Mouse (Mus musculus) thymus, adult 18-20 months (tissue): Measurements from ENCODE around the gene Igf2bp1.

Source experiments
- DNase-seq, 2 experiments: peaks; one replicate each; pipeline ENCODE4 v3.0.0; 2022; ENCODE audit warnings: mixed read lengths in 2 of 2

Igf2bp1 gene

GRCm38 (mm10) chr11:96005403-96006271, at the start of gene Igf2bp1:
Gene Igf2bp1, minus strand, starts transcription at chr11:96005940.
- DNase-seq, result no peak

GRCm38 (mm10) chr11:96050854-96051253, 45.1 kb upstream of the Igf2bp1 start:
- DNase-seq, result no peak

- DNase-seq, result no peak
Observed at GRCm38 (mm10) chr11:96049939-96050338, 44.2 kb upstream of the Igf2bp1 start.

GRCm38 (mm10) chr11:96047469-96048373, 42.0 kb upstream of the Igf2bp1 start:
- no peak for DNase-seq

- no peak for DNase-seq
Observed at GRCm38 (mm10) chr11:96046793-96047192, 41.1 kb upstream of the Igf2bp1 start.

- DNase-seq, result no peak
Observed at GRCm38 (mm10) chr11:96046028-96046427, 40.3 kb upstream of the Igf2bp1 start.

- no peak for DNase-seq
Observed at GRCm38 (mm10) chr11:96044803-96045567, 39.2 kb upstream of the Igf2bp1 start.

- no peak for DNase-seq
Observed at GRCm38 (mm10) chr11:96038560-96038959, 32.8 kb upstream of the Igf2bp1 start.

GRCm38 (mm10) chr11:96037499-96037898, 31.8 kb upstream of the Igf2bp1 start:
- no peak for DNase-seq

GRCm38 (mm10) chr11:96035133-96035532, 29.4 kb upstream of the Igf2bp1 start:
- no peak for DNase-seq

- peak; percentile 82 to 87 for DNase-seq
Observed at GRCm38 (mm10) chr11:96034596-96035052, 28.9 kb upstream of the Igf2bp1 start, which contains the start of gene Snf8. Gene Snf8, plus strand, starts transcription at chr11:96034885.

- no peak for DNase-seq
Observed at GRCm38 (mm10) chr11:96034116-96034515, 28.4 kb upstream of the Igf2bp1 start.

- DNase-seq, result no peak
Observed at GRCm38 (mm10) chr11:96033264-96033663, 27.5 kb upstream of the Igf2bp1 start.

- no peak for DNase-seq
Observed at GRCm38 (mm10) chr11:96031701-96032100, 26.0 kb upstream of the Igf2bp1 start.

GRCm38 (mm10) chr11:96030571-96030970, 24.8 kb upstream of the Igf2bp1 start:
- no peak for DNase-seq

GRCm38 (mm10) chr11:96028130-96028529, 22.4 kb upstream of the Igf2bp1 start:
- DNase-seq, result no peak

- no peak for DNase-seq
Observed at GRCm38 (mm10) chr11:96020622-96021021, 14.9 kb upstream of the Igf2bp1 start.

- no peak for DNase-seq
Observed at GRCm38 (mm10) chr11:96017941-96018351, 12.2 kb upstream of the Igf2bp1 start.

GRCm38 (mm10) chr11:96015421-96015820, 9.7 kb upstream of the Igf2bp1 start:
- no peak for DNase-seq

- no peak for DNase-seq
Observed at GRCm38 (mm10) chr11:96011982-96012381, 6.2 kb upstream of the Igf2bp1 start.

GRCm38 (mm10) chr11:96008827-96009226, 3.1 kb upstream of the Igf2bp1 start:
- no peak for DNase-seq

- no peak for DNase-seq
Observed at GRCm38 (mm10) chr11:96007516-96008235, 1.9 kb upstream of the Igf2bp1 start.
